Mouse (Mus musculus): ENCODE results near the gene Slc22a20.

Slc22a20 gene

DNA sequence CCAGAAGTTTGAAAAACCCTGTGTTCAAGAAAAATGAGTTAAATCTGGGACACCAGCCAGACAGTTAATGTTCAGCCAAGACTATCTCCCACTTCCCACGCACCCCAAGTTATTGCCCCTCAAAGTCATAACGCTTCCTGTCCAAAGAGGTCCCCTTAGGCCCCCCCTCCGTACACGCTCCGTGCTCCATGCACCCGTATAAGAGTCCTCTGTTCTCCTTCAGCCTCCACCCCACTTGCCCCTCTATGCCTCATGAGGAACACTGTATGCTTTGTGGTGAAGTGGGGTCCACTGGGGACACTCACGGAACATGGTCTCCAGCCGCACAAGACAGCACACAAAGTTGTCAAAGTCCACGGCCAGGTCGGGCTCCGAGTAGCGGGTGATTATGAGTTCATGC, 4.1 kb upstream of the Slc22a20 start:
- no peak for DNase-seq (ENCODE audit: low spot score in 2 of 2)

DNA sequence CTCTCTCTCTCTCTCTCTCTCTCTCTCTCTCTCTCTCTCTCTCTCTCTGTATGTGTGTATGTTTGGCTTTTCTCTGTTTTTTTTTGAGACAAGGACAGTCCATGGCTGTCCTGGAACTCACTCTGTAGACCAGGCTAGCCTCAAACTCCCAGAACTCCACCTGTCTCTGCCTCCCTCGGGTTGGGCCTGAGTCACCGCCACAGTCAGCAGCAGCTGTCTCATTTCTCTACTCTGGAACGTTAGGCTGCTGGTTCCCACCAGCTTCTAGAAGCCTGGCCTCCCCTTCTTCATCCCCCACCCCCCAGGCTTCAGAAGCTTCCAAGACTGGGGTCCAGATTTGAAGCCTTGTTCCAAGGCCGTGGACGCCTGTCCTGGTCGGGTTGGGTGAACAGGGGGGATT, 3.6 kb upstream of the Slc22a20 start:
- no peak for DNase-seq (ENCODE audit: low spot score in 2 of 2)

DNA sequence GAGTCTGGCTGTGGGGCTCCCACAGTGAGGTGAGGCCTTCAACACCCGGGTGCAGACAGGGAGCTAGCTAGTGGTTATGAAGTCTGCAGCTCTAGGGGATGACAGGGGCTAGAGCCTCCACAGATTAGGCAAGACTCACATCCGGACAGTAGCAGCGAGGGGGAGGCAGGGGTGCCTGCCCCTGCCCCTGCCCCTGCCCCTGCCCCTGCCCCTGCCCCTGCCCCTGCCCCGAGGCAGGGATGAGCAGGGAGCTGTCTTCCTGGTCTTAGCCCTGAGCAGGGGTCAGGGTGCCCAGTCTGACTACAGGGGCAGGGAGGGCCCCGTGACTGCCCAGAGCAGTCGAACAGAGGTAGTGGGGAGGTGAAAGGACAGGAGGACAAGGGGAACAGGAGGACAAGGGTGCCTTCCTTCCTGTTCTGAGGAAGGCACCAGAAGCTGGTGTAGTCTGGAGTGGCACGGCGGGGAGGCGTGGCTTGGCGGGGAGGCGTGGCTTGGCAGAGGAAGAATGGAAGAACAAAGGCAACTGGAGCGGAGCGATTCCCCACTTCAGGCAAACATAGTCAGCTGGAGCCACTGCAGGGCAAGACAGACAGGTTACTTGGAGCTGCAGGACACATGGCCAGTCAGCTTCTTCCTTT, 3.0 kb upstream of the Slc22a20 start:
- peak; percentile 49 to 75 for DNase-seq (ENCODE audit: low spot score in 2 of 2)

DNA sequence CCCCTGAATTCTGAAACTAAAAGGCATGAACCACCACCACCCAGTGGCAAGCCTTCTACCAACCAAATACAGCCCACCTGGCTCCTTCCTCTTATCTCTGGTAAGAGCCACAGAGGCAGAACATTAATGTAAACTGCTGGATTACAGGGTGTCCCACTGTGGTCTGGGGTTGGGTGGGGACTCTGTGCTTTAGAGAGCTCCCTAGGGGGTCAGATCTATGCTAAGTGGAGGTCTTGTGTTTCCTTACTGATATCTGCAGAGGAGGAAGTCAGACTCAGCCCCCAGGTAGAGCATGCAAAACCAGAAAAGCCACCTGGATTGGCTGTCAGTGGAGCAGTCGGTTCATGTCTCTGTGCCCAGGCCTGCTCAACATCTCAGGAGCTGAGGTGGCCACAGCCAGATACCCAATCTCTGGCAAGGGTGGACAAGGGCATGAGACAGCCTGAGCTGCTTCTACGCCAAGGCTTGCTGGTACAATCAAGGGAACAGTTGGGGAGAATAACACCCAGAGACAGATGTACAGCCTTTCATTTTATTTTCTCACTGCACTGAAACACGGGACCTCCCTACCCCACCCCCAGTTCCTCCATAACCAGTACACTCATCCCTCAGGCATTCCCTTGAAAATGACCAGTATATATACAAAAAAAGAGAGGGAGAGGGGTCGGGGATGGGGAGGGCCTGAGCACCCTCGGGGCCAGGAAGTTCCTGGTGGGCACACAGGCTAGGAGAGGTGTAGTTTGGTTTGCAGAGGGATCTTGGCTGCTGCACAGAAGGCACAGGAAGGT, 2.3 kb upstream of the Slc22a20 start:
- DNase-seq (ENCODE audit: low spot score in 2 of 2): no peak

DNA sequence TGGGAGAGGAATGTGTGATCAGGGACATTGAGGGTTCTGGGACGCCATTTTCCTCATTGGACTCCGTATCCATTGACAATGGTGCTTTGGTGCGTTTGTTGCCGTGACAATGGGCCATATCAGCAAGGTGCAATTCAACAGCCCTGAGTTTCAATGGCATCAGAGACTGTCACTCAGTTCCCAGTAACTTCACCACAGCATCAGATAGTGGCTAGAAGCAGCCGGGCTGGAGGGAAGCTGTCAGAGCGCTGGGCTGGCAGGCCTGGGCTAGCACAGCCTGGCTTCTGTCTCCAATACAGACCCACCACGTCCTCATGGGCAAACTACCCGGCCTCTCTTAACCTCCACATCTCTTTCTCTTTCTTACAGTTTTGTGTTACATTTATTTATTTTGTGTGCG, 5.5 kb downstream of the Slc22a20 start:
- no peak for DNase-seq (ENCODE audit: low spot score in 2 of 2)

DNA sequence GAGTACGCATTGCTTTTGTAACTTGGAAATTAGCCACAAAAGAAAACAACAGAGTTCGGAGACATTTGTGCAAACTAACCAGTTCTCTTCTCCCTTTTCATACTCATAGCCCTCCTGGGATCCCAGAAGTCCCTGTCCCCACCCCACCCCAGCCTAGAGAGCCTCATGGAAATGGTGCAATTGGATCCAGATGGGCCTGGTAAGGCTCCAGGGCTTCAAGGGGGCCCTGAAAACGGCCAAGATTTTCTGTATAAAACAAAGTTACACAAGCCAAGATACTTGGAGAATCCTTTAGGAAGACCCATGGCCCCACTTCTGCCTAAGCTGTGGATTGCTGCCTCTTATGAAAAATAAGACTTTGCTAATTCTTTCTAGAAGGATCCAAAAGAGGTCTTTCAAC, 8.2 kb downstream of the Slc22a20 start:
- DNase-seq (ENCODE audit: low spot score in 2 of 2): peak in 1 of 2 experiments; percentile 19

DNA sequence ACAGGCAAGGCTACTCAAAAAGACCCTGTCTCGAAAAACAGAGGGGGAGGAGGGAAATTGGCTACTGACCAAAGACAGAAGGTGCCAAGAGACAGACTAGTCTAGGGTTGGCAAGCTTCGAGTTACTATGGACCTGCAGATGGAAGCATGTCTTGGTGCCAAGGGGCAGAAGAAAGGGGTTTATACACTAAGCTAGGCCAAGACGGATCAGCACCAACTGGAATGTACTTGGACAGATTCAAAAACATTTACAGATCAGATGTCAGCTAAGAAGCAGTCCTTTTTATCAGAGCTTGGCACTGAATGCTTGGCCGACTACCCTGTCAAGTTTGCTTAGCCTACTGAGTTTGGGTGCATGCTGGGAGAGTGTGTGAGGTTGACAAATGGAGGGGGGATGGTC, 10.3 kb downstream of the Slc22a20 start:
- peak in 1 of 2 experiments; percentile 87 for DNase-seq (ENCODE audit: low spot score in 2 of 2)

DNA sequence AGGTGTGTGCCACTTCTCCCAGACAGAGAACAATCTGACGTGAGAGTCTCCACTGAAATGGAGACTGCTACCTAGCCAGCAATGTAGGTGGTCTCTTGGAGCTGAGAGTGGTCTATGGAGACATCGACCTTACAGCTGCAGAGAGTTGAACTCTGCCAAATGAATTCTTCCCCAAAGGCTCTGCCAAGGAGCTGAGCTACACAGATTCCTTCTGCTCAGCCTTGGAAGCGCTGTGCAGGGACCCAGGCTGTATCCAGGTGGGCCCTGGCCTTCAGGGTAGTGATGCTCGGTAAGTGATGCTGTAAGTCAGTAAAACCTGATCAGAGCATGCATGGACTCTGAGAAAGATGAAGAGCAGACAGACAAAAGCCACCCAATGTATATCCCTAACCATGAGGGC, 10.8 kb downstream of the Slc22a20 start:
- peak in 1 of 2 experiments; percentile 28 for DNase-seq (ENCODE audit: low spot score in 2 of 2)

DNA sequence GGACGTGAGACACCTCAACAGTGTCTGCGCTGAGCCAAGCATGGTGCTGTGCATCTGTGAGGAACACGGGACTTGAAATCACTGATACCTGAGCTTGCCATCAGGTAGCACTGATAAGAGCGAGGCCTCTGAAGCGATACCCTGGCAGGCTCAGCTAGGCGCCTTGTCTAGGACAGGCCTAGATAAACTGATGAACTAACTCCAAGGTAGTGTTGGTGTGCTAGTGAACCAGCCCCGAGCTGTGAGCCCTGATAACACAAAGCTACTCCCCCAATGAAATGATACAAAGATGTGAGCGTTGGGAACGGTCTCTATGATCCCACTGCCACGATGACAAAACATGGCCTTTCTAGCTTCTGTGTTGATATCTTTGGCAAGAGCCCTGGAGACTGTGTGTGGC, 18.3 kb downstream of the Slc22a20 start:
- no peak for DNase-seq (ENCODE audit: low spot score in 2 of 2)

DNA sequence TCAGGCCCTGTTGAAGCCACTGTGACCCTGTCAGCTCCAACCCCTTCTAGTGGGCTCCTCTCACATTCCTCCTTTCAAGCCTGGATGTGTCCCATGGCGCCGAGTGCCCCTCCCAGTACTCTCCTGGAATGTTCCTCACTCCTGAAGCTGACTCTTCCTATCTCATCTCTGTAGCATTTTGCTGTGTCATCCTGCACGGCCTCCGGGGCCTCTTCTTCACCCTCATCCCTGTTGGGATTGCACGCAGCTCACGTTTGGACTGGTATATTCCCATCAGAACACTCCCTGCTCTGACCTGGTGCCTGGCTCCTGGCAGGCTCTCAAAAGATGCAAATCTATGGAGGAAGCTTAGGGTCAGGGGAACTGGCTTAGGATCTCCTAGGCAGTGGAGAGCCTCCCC, 19.2 kb downstream of the Slc22a20 start:
- no peak for DNase-seq (ENCODE audit: low spot score in 2 of 2)

DNA sequence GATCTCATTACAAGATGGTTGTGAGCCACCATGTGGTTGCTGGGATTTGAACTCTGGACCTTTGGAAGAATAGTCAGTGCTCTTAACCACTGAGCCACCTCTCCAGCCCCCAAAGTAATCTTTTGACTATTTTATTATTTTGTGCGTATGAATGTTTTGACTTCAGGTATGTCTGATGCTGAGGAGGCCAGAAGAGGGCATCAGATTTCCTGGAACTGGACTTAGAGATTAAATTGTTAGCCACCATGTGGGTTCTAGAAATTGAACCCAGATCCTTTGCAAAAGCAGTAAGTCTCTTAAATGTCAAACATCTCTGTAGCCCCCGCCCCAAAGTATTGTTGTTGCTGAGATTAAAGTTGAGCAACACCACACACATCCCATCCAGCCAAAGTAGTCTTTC, 20.0 kb downstream of the Slc22a20 start:
- DNase-seq (ENCODE audit: low spot score in 2 of 2): no peak

DNA sequence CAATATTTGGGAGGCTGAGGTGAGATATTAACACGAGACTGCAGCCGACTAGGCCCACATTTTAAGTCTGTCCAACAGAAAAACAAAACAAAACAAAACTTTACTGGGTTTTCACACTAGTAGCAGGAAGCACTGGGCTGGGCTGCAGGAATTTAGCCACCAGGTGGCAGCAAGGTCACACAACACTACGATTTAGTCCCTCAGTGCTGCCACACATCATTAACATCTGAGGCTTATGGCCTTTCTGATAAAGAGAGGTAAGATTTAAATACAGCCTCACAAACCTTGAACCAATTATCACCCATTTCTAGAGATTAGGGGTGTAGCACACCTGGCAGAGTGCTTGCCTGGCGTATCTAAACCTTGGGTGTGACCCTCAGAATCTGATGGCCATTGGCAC, 20.7 kb downstream of the Slc22a20 start:
- peak; percentile 75 to 80 for DNase-seq (ENCODE audit: low spot score in 2 of 2)

DNA sequence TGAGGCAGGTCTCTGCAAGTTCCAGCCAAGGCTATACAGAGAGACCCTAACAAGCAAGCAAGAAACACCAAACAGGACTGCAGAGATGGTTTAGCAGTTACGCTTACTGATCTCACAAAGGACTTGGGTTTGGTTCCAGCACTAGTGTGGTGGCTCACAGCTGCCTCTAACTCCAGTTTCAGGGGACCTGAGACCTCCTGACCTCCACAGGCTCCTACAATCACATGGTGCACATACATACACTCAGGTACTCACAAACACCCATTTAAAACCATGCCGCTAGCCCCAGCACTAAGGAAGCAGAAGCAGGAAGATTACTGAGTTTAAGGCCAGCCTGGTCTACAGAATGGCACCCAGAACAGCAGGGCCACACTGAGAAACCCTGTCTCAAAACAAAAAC, 21.1 kb downstream of the Slc22a20 start:
- DNase-seq (ENCODE audit: low spot score in 2 of 2): no peak

DNA sequence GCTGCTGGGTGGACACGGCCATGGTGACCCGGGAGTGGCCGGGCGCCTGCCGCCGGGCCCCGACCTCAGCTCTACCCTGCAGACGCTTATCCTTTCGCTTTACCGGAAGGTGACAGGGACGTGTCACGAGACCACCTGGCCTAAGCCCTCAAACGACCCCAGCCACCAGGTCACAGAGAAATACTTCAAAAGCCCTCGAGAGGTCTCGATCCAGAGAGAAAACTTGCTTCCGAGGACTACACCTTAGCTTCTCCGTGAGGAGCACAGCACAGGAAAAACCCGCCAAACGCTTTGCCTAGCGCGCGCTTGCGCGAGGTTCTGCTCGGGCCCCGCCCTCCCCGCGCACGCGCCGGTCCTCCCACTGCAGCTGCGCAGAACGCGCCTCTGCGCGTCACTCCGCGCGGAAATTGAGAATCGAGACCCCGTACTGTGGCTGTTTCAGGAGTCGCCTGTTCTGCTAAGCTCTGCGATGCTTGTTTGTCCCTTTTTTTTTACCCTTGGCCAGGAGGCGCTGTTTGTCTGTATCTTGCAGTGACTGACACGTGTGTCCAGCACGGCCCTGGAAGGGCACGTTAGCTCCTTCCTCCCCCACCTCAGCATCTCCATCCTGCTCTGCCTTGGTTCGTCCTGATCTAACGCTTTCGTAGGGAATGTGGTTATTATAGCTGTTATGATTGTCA, 21.9 kb downstream of the Slc22a20 start, which contains the start of gene Pola2:
Gene Pola2 (minus strand): TSS at position 320 of the 680 bp plus-strand sequence.
- DNase-seq (ENCODE audit: low spot score in 2 of 2): peak; percentile 78 to 88

DNA sequence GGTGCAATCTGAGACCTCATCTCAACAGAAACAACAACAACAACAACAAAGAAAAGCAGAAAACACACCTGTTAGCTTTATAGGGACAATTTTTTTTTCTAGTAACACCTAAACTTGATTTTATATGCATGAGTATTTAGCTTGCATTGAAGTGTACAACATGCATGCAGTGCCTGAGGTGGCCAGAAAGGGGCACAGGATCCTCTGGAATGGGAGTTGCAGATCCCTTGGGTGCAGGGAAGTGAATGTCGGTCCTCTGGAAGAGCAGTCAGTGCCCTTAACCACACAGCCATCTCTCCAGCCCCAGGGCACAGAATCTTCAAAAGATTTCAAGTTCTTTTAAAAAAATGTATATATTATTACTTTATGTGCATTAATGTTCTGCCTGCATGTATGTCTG, 23.3 kb downstream of the Slc22a20 start:
- DNase-seq (ENCODE audit: low spot score in 2 of 2): no peak

DNA sequence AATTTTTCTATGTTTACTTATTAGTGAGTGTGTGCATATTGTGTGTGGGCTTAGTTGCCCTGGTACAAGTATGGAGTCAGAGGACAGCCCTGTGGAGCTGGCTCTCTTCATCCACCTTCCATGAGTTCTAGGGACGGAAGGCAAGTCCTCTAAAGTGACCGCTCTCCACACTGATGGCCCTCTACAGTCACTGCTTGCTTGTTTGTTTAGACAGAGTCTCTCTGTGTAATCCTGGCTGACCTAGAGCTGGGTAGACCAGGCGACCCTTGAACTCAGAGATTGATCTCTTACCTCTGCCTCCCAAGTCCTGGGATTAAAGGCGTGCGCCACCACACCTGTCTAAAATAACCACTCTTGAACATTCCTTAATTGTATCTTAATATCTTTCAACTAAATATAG, 28.6 kb downstream of the Slc22a20 start:
- DNase-seq (ENCODE audit: low spot score in 2 of 2): no peak

DNA sequence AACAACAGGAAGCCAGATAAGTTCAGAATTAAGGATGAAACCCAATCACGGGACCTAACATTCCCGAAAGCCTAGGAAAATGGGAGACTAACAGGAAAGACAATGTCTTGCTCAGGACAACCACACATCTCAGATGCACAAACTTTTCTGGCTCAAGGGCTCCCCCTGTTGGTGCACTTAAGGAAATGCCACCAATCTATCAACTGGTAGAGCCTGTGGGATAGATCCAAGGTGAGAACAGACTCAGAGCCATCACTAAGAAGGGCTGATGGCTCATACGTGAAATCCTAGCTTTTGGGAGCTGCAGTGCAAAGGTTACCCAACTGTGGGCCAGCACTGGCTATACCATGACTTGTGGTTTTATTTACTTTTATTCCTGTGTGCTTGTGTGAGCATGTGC, 29.3 kb downstream of the Slc22a20 start:
- peak; percentile 71 to 77 for DNase-seq (ENCODE audit: low spot score in 2 of 2)

DNA sequence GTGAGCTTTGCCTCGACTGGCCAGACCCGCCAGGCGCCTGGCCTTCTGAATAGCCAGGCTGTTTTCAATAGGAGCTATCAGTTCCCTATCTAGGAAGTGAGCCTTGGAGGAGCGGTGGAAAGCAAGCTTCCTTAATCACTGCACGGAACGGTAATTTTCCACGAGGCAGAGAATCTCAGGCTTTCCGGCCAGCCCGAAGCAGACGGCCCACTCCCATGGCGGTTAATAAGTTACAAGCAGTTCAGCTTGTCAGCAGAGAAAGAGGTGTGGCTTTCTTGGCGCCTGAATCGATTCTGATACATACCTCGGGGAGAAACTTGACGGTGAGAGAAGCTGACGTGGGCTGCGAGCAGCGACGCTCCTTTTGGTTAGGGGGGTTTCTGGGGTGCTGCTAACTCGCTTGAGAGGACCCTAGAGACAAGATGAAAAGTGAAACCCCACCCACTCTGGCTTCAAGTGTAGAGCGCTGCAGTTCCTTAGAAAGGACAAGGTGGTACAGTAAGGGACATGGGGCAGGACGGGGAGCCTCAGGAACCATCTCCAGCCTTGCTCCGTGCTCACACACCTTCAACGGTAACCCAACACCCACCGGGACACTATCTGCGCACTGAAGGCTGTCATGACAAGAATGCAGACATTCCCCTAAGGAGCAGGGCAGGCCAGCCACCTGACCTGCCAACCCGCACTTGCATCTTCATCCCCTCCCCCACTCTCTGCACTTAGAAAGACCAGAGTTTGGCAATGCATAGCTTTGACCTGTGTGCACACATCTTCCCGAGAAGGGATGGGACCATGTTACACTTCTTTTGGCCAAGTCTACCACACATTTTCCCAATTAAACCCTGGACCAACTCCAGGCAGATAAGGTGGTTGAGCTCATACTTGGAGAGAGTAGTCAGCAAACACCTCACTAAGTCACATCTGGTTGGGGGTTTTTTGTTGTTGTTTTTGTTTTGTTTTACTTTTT, 30.0 kb downstream of the Slc22a20 start:
- DNase-seq (ENCODE audit: low spot score in 2 of 2): no peak

DNA sequence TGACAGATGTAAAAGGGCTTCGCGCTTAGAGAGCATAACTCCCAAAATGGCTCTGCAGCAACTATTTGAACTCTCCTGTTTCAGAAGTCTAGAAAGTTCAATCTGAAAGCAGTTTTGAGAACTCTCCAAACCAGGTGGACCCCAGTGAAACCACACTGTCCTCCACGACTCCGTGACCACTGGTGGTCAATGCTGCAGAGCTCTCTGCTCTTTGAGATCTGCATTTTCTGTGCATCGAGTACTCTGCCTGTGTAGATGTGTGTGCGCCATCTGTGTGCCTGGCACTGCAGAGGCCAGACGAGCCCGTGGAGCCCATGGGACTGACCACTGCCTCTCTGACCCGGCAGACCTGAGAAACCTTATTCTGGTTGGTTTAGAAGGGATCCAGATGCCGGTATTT, 31.0 kb downstream of the Slc22a20 start:
- DNase-seq (ENCODE audit: low spot score in 2 of 2): no peak

DNA sequence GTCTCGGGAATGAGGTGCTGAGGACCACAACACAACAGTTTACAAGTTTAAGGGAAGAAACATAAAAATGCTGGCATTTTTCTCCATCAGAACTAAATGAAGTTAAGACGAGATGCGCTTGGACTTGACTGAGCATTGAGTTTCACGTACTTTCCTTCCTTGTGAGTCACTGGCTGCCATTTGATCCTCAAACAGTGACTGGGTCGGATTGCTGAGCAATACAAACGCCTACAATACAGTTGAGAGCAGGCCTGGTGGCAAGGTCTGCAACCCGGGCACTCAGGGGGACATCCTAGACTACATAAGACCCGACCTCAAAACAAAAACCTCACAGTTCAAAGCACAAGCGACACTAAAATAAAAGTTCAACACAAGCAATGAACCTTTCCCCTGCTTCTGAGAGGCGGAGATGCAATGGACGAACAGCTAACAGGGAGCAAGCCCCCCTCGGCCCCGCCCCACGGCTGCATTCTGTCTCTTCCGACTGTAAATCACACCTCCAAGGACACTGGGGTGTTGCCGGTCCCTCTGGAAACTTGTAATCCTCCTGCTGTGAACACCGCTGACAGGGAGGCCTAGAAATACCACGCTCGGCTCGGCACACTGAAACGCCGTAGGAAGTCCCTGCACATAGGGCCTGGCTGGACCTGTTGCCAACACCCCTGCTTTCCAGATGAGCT, 31.8 kb downstream of the Slc22a20 start:
- DNase-seq (ENCODE audit: low spot score in 2 of 2): no peak

DNA sequence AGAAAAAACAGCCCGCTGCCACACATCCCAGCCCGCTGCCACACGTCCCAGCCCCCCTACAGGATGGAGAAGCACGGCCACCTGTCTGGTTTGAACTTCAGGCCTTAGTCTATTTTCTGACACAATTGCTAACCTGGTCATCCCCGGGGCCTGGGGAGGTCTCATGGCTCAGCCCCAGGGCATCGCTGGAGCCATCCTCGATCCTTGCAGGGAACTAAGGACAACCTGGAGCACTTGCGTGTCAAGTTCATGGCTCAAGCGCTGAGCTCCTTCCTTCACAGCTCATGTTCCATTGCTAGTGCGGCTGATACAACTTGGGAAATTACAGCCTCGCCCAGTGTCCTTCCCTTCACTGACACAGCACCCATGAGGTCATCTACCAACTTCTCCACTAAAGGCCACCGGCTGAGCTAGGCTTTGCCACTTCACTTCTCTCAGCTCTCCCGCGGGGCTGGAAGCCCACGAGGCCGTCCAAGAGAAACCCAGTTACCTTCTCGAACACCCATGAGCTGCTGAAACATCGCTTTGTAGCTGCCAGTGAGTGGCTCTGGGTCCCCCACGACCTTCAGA, 32.7 kb downstream of the Slc22a20 start:
- DNase-seq (ENCODE audit: low spot score in 2 of 2): no peak
